Mouse (Mus musculus): ENCODE measurements around the gene Rsad2.

DNA sequence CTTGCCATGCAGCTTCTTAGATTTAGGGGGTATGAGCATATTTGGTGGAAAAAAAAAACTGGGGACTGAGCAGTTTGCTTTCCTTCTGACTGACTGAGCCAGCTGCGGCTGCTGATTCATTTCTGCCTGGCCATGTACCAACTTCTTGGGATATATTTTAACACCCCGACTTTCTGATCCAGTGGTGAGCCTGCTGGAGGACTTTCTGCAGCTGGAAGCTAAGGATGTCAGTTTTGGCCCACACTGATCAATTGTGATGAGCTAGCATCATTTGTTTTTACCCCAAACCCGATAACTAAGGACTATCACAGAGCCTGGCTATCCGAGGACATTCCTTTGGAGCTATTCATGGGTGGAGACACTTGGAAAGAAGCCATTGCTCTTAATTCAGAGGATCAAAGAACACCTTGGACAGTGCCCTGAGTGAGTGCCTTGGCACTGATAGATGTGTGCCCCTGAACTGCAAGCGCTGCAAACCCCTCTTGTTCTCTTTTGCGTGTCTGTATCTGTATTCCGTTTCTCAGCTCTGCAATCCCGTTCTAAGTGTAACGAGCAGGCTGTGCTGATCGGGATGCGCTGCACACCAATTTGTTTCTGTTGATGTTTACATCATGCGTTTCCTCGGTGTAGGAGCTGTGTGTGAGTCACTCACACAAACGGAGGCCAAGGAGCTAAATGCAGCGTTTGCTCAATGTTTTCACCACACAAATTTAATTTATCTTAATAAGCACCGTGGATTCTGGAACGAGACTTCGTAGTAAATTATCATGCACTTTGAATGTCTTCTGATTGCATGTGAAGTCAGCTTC lies 22.1 kb upstream of the Rsad2 start:
- TF ChIP-seq CTCF (IDR thresholded peaks at IDR 0.05; ENCODE audit: borderline replicate concordance, extremely low read depth, insufficient read depth, insufficient read length), result no peak
- no peak for TF ChIP-seq POLR2A (IDR thresholded peaks at IDR 0.05; ENCODE audit: borderline replicate concordance, extremely low read depth, insufficient read depth, insufficient read length, poor library complexity, severe bottlenecking)

Data from brain, embryonic 14.5 days (tissue).